Mouse (Mus musculus) liver, adult 2 months (tissue): ENCODE data around the gene Olfr586.

Source experiments
- CTCF ChIP-seq: fragments of 200-500 bp; IDR thresholded peaks from 2 replicates; pipeline ENCODE4 v1.5.1; 2011; ENCODE audit warnings: low read depth, low read length, control low read depth
- POLR2A ChIP-seq: fragments of 200-500 bp; IDR thresholded peaks from 2 replicates; pipeline ENCODE4 v1.6.1; 2011; ENCODE audit warnings: low read length, control low read depth; ENCODE audit not compliant: insufficient read depth; ENCODE audit errors: extremely low read depth

GRCm38 (mm10) chr7:103119406-103119805, 6.0 kb downstream of the Olfr586 start:
- TF ChIP-seq CTCF (peak; percentile 9; the same call in 1 of the 2 replicates), POLR2A (no peak)
